Mouse (Mus musculus): ENCODE data around the gene Rassf9. TPM values are rescaled to one million over a fixed set of nuclear protein-coding genes. Genes with fewer than 3 reads are reported as not detected.

Gene Rassf9
- total RNA-seq (2023), result not detected in 4 replicates

DNA sequence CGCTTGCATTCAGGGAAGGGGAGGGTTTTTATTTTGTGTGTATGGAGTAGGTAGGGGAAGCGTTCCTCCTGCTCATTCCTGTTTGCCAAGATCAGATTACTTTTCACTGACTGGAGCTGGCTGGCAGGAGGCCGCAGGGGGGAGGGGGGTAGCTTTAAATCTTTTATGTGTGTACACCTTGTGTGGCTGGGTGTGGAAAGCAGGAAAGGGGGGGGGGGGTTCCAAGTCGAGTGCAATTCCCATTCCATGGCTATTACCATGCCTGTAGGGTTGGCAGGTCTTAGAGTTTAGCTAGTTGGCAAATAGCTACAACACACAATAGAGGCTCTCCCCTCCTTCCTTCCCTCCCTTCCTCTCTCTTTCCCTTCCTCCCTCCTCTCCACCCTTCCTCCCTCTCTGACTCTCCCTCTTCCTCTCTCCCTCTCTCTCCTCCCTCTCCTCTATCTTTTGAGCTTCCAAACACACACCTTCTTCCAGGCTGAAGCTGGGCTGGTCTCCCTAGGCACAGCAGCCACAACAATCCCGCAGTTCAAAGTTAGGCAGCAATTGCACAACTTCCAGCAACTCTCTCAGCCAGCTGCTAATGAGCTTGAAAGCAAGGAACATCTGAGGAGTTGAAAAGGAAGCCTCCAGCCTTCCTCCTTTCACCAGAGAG is at the start of gene Rassf9:
Rassf9 (plus strand) TSS at position 416 of the 655 bp plus-strand sequence.

GRCm38 (mm10) chr10:102490386-102490785 is 21.6 kb upstream of the Rassf9 start, which contains the start of gene Nts:
Gene Nts (minus strand): TSS chr10:102490486.

Other genes with a start within 250 kb of the Rassf9 start
- not detected in 4 replicates for gene Nts, start 21.7 kb upstream of the Rassf9 start, total RNA-seq (2023)